Mouse (Mus musculus): ENCODE results near the gene Tsga10.

DNA sequence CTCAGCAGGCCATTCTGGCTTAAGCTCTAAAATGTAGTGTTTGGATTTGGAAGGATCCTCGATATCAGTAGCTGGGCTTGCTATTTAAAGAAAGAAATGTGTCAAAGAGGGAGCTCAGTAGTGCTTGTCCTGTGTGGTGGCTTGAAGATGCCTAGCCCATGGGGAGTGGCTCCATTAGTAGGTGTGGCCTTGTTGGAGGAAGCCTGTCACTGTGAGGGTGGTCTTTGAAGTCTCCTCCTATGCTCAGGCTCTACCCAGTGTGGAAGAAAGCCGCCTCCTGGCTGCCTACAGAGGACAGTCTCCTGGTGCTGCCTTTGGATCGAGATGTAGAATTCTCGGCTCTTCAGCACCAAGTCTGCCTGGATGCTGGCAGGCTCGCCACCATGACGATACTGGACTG lies 34.1 kb upstream of the Tsga10 start:
- no peak for TF ChIP-seq CTCF (IDR thresholded peaks at IDR 0.05; ENCODE audit: borderline replicate concordance, extremely low read depth, insufficient read depth, insufficient read length)
- TF ChIP-seq POLR2A (IDR thresholded peaks at IDR 0.05; ENCODE audit: borderline replicate concordance, extremely low read depth, insufficient read depth, insufficient read length, poor library complexity, severe bottlenecking) = no peak

Measured in brain, embryonic 14.5 days (tissue).